Mouse (Mus musculus): ENCODE results near the gene Il1a. TPM values are rescaled to one million over a fixed set of nuclear protein-coding genes. Genes with fewer than 3 reads are reported as not detected.
A peak's percentile ranks its signal among the peaks of the same experiment; 100 is the strongest.

Gene Il1a
- total and polyA plus RNA-seq, 3 experiments, result not detected

- H3K27ac ChIP-seq, result no peak overlapping the region
- no peaks in the 10 kb centered on the region for H3K27me3 ChIP-seq (ENCODE audit: control insufficient read depth, insufficient read depth, low read length)
- DNase-seq, result no peak
- WGBS, result 97% methylated on average over 5 of the region's 5 CpGs
- intact Hi-C loops (cut with DNase I), result no loop called here
- H3K36me3 ChIP-seq (ENCODE audit: control insufficient read depth, insufficient read depth, low read length), result no peaks in the 10 kb centered on the region
- no peak overlapping the region for H3K4me3 ChIP-seq
- no peak overlapping the region for H3K9ac ChIP-seq (ENCODE audit: low read depth, low read length)
- no peaks in the 10 kb centered on the region for H3K4me1 ChIP-seq (ENCODE audit: control insufficient read depth, insufficient read depth, low read length)
- H3K79me2 ChIP-seq (replicated peaks; ENCODE audit: control insufficient read depth, insufficient read depth, low read length), result no peaks in the 10 kb centered on the region
- TF ChIP-seq CTCF (IDR thresholded peaks at IDR 0.05) (no peak), EP300 (IDR thresholded peaks at IDR 0.05; ENCODE audit: insufficient read depth, low read depth, low read length) (no peak), POLR2A (IDR thresholded peaks at IDR 0.05; ENCODE audit: insufficient read depth, low read depth, low read length) (no peak)
Observed at GRCm38 (mm10) chr2:129273823-129274222, 35.9 kb downstream of the Il1a start.

GRCm38 (mm10) chr2:129270621-129271020 is 39.2 kb downstream of the Il1a start:
- WGBS, result 90% methylated on average over 9 of the region's 9 CpGs
- TF ChIP-seq CTCF (IDR thresholded peaks at IDR 0.05) (no peak), POLR2A (IDR thresholded peaks at IDR 0.05; ENCODE audit: insufficient read depth, low read depth, low read length) (no peak), EP300 (IDR thresholded peaks at IDR 0.05; ENCODE audit: insufficient read depth, low read depth, low read length) (no peak)
- Histone ChIP-seq H3K4me3 (no peak overlapping the region), H3K79me2 (replicated peaks; ENCODE audit: control insufficient read depth, insufficient read depth, low read length) (no peaks in the 10 kb centered on the region), H3K9ac (ENCODE audit: low read depth, low read length) (no peak overlapping the region), H3K27me3 (ENCODE audit: control insufficient read depth, insufficient read depth, low read length) (no peaks in the 10 kb centered on the region), H3K36me3 (ENCODE audit: control insufficient read depth, insufficient read depth, low read length) (no peaks in the 10 kb centered on the region), H3K4me1 (ENCODE audit: control insufficient read depth, insufficient read depth, low read length) (no peaks in the 10 kb centered on the region), H3K27ac (no peak overlapping the region)
- intact Hi-C loops (cut with DNase I), result no loop called here
- DNase-seq, result no peak

- no peak overlapping the region for H3K27ac ChIP-seq
- H3K4me3 ChIP-seq, result no peak overlapping the region
- no peak for DNase-seq
- no peaks in the 10 kb centered on the region for H3K27me3 ChIP-seq (ENCODE audit: control insufficient read depth, insufficient read depth, low read length)
- no peaks in the 10 kb centered on the region for H3K4me1 ChIP-seq (ENCODE audit: control insufficient read depth, insufficient read depth, low read length)
- H3K36me3 ChIP-seq (ENCODE audit: control insufficient read depth, insufficient read depth, low read length), result no peaks in the 10 kb centered on the region
- intact Hi-C loops (cut with DNase I), result no loop called here
- 73% methylated on average over 5 of the region's 5 CpGs for WGBS
- no peaks in the 10 kb centered on the region for H3K79me2 ChIP-seq (replicated peaks; ENCODE audit: control insufficient read depth, insufficient read depth, low read length)
- no peak for TF ChIP-seq CTCF (IDR thresholded peaks at IDR 0.05)
- TF ChIP-seq POLR2A (IDR thresholded peaks at IDR 0.05; ENCODE audit: insufficient read depth, low read depth, low read length), result no peak
- TF ChIP-seq EP300 (IDR thresholded peaks at IDR 0.05; ENCODE audit: insufficient read depth, low read depth, low read length), result no peak
- no peak overlapping the region for H3K9ac ChIP-seq (ENCODE audit: low read depth, low read length)
Observed at GRCm38 (mm10) chr2:129269986-129270385, 39.8 kb downstream of the Il1a start.

GRCm38 (mm10) chr2:129269161-129269643 is 40.6 kb downstream of the Il1a start:
- 85% methylated on average over 12 of the region's 12 CpGs for WGBS
- H3K4me3 ChIP-seq, result no peak overlapping the region
- intact Hi-C loops (cut with DNase I), result no loop called here
- no peaks in the 10 kb centered on the region for H3K4me1 ChIP-seq (ENCODE audit: control insufficient read depth, insufficient read depth, low read length)
- H3K27me3 ChIP-seq (ENCODE audit: control insufficient read depth, insufficient read depth, low read length), result no peaks in the 10 kb centered on the region
- no peak overlapping the region for H3K9ac ChIP-seq (ENCODE audit: low read depth, low read length)
- no peaks in the 10 kb centered on the region for H3K36me3 ChIP-seq (ENCODE audit: control insufficient read depth, insufficient read depth, low read length)
- H3K27ac ChIP-seq, result no peak overlapping the region
- no peaks in the 10 kb centered on the region for H3K79me2 ChIP-seq (replicated peaks; ENCODE audit: control insufficient read depth, insufficient read depth, low read length)
- TF ChIP-seq EP300 (IDR thresholded peaks at IDR 0.05; ENCODE audit: insufficient read depth, low read depth, low read length) (no peak), CTCF (IDR thresholded peaks at IDR 0.05) (no peak), POLR2A (IDR thresholded peaks at IDR 0.05; ENCODE audit: insufficient read depth, low read depth, low read length) (no peak)
- no peak for DNase-seq

- Histone ChIP-seq H3K79me2 (replicated peaks; ENCODE audit: control insufficient read depth, insufficient read depth, low read length) (no peaks in the 10 kb centered on the region), H3K4me3 (no peak overlapping the region), H3K36me3 (ENCODE audit: control insufficient read depth, insufficient read depth, low read length) (no peaks in the 10 kb centered on the region), H3K9ac (ENCODE audit: low read depth, low read length) (no peak overlapping the region), H3K27me3 (ENCODE audit: control insufficient read depth, insufficient read depth, low read length) (no peaks in the 10 kb centered on the region), H3K4me1 (ENCODE audit: control insufficient read depth, insufficient read depth, low read length) (no peaks in the 10 kb centered on the region), H3K27ac (no peak overlapping the region)
- TF ChIP-seq EP300 (IDR thresholded peaks at IDR 0.05; ENCODE audit: insufficient read depth, low read depth, low read length), result no peak
- TF ChIP-seq POLR2A (IDR thresholded peaks at IDR 0.05; ENCODE audit: insufficient read depth, low read depth, low read length), result no peak
- TF ChIP-seq CTCF (IDR thresholded peaks at IDR 0.05), result no peak
- peak in 1 of 2 experiments; percentile 9 for DNase-seq
- 95% methylated on average over 5 of the region's 5 CpGs for WGBS
- intact Hi-C loops (cut with DNase I), result no loop called here
Observed at GRCm38 (mm10) chr2:129267738-129268137, 42.0 kb downstream of the Il1a start.

GRCm38 (mm10) chr2:129265316-129265715 is 44.5 kb downstream of the Il1a start:
- 95% methylated on average over 7 of the region's 7 CpGs for WGBS
- Histone ChIP-seq H3K79me2 (replicated peaks; ENCODE audit: control insufficient read depth, insufficient read depth, low read length) (no peaks in the 10 kb centered on the region), H3K4me1 (ENCODE audit: control insufficient read depth, insufficient read depth, low read length) (no peaks in the 10 kb centered on the region), H3K4me3 (no peak overlapping the region), H3K9ac (ENCODE audit: low read depth, low read length) (no peak overlapping the region), H3K27ac (no peak overlapping the region), H3K36me3 (ENCODE audit: control insufficient read depth, insufficient read depth, low read length) (no peaks in the 10 kb centered on the region), H3K27me3 (ENCODE audit: control insufficient read depth, insufficient read depth, low read length) (no peaks in the 10 kb centered on the region)
- intact Hi-C loops (cut with DNase I), result no loop called here
- DNase-seq, result peak in 1 of 2 experiments; percentile 1
- no peak for TF ChIP-seq EP300 (IDR thresholded peaks at IDR 0.05; ENCODE audit: insufficient read depth, low read depth, low read length)
